Mouse (Mus musculus): Measurements from ENCODE around the gene Nfkbiz.

DNA sequence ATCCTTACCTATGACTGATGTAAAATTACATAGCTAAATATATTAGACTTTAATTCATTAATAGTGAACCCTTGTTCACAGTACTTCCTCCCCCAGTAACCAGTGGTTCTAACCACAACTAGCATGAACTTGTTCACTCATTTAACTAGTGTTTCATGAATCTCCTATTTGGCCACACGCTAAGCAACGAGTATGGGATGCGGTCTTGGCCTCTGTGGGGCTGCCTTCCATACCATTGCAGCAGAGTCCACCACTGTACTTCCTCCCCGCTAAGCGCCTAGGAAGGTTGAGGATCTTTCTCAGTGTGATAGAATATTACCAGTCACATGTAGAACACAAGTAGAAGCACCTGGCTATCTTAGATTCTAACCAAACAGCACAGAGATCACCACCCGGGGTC is 29.4 kb downstream of the Nfkbiz start:
- TF ChIP-seq CTCF (conservative IDR thresholded peaks at IDR 0.05; ENCODE audit: low read length): no peak
- no peak for TF ChIP-seq POU5F1 (IDR thresholded peaks at IDR 0.05; ENCODE audit: borderline replicate concordance, low read length)
- TF ChIP-seq NANOG (IDR thresholded peaks at IDR 0.05; ENCODE audit: borderline replicate concordance, low read length): no peak
